Mouse (Mus musculus) C2C12 (cell line): ENCODE measurements around the gene Cep295.

Source experiments
- CTCF ChIP-seq: IDR thresholded peaks from one replicate; pipeline ENCODE4 v1.5.1; 2011; ENCODE audit not compliant: control insufficient read depth, insufficient read depth, insufficient read length
- MYOG ChIP-seq: IDR thresholded peaks from one replicate; pipeline ENCODE4 v1.6.1; 2011; ENCODE audit not compliant: control insufficient read depth, insufficient read length; ENCODE audit errors: extremely low read depth

GRCm38 (mm10) chr9:15309425-15309824 is 48.2 kb downstream of the Cep295 start:
- TF ChIP-seq CTCF = no peak
- no peak for TF ChIP-seq MYOG
